Mouse (Mus musculus): Measurements from ENCODE around the gene Gm20388. TPM values are rescaled to one million over a fixed set of nuclear protein-coding genes. Genes with fewer than 3 reads are reported as not detected.

Gm20388 gene
- polyA plus RNA-seq, 1 experiment from 2014 or later = 12.4 TPM

- 88% methylated on average over 4 of the region's 4 CpGs for WGBS
- Histone ChIP-seq H3K9ac (ENCODE audit: low read depth, low read length) (no peak overlapping the region), H3K36me3 (ENCODE audit: control insufficient read depth, insufficient read depth, low read length) (no peaks in the 10 kb centered on the region), H3K9me3 (ENCODE audit: control insufficient read depth, low read length) (no peaks in the 10 kb centered on the region), H3K4me2 (ENCODE audit: low read length) (no peak overlapping the region), H3K27me3 (replicated peaks; ENCODE audit: control insufficient read depth, insufficient read depth, low read length) (peaks cover 2% of the 10 kb centered on the region; the same call in 1 of the 2 replicates), H3K4me3 (ENCODE audit: low read length) (no peak overlapping the region), H3K4me1 (ENCODE audit: control insufficient read depth, insufficient read depth, low read depth, low read length) (peaks cover 17% of the 10 kb centered on the region), H3K27ac (ENCODE audit: low read depth, low read length) (no peak overlapping the region)
- no peak for ATAC-seq
Observed at GRCm38 (mm10) chr8:123883094-123883493, 3972.5 kb downstream of the Gm20388 start.

GRCm38 (mm10) chr8:123884721-123885565 lies 3974.3 kb downstream of the Gm20388 start:
- peak overlapping the region; percentile 30 for H3K9ac ChIP-seq (ENCODE audit: low read depth, low read length)
- peak overlapping the region; percentile 86 for H3K27ac ChIP-seq (ENCODE audit: low read depth, low read length)
- peaks cover 2% of the 10 kb centered on the region; the same call in 1 of the 2 replicates for H3K27me3 ChIP-seq (replicated peaks; ENCODE audit: control insufficient read depth, insufficient read depth, low read length)
- 9% methylated on average over 13 of the region's 14 CpGs for WGBS
- H3K4me2 ChIP-seq (ENCODE audit: low read length) = peak overlapping the region; percentile 32
- H3K36me3 ChIP-seq (ENCODE audit: control insufficient read depth, insufficient read depth, low read length) = no peaks in the 10 kb centered on the region
- H3K4me3 ChIP-seq (ENCODE audit: low read length) = no peak overlapping the region
- peak; percentile 91 for ATAC-seq
- peaks cover 17% of the 10 kb centered on the region for H3K4me1 ChIP-seq (ENCODE audit: control insufficient read depth, insufficient read depth, low read depth, low read length)
- H3K9me3 ChIP-seq (ENCODE audit: control insufficient read depth, low read length) = no peaks in the 10 kb centered on the region

- H3K4me3 ChIP-seq (ENCODE audit: low read length) = no peak overlapping the region
- H3K4me2 ChIP-seq (ENCODE audit: low read length) = no peak overlapping the region
- H3K36me3 ChIP-seq (ENCODE audit: control insufficient read depth, insufficient read depth, low read length) = no peaks in the 10 kb centered on the region
- H3K9me3 ChIP-seq (ENCODE audit: control insufficient read depth, low read length) = no peaks in the 10 kb centered on the region
- H3K27me3 ChIP-seq (replicated peaks; ENCODE audit: control insufficient read depth, insufficient read depth, low read length) = peaks cover 5% of the 10 kb centered on the region; the same call in 1 of the 2 replicates
- no peak for ATAC-seq
- H3K9ac ChIP-seq (ENCODE audit: low read depth, low read length) = no peak overlapping the region
- peaks cover 17% of the 10 kb centered on the region for H3K4me1 ChIP-seq (ENCODE audit: control insufficient read depth, insufficient read depth, low read depth, low read length)
- WGBS = 94% methylated on average over 4 of the region's 4 CpGs
- H3K27ac ChIP-seq (ENCODE audit: low read depth, low read length) = no peak overlapping the region
Observed at GRCm38 (mm10) chr8:123887163-123887562, 3976.5 kb downstream of the Gm20388 start.

- peaks cover 5% of the 10 kb centered on the region; the same call in 1 of the 2 replicates for H3K27me3 ChIP-seq (replicated peaks; ENCODE audit: control insufficient read depth, insufficient read depth, low read length)
- H3K36me3 ChIP-seq (ENCODE audit: control insufficient read depth, insufficient read depth, low read length) = no peaks in the 10 kb centered on the region
- H3K4me3 ChIP-seq (ENCODE audit: low read length) = no peak overlapping the region
- no peak overlapping the region for H3K27ac ChIP-seq (ENCODE audit: low read depth, low read length)
- no peak overlapping the region for H3K9ac ChIP-seq (ENCODE audit: low read depth, low read length)
- no peak for ATAC-seq
- no peaks in the 10 kb centered on the region for H3K9me3 ChIP-seq (ENCODE audit: control insufficient read depth, low read length)
- H3K4me2 ChIP-seq (ENCODE audit: low read length) = no peak overlapping the region
- WGBS = 83% methylated on average over 2 of the region's 2 CpGs
- peaks cover 23% of the 10 kb centered on the region for H3K4me1 ChIP-seq (ENCODE audit: control insufficient read depth, insufficient read depth, low read depth, low read length)
Observed at GRCm38 (mm10) chr8:123887956-123888355, 3977.3 kb downstream of the Gm20388 start.

GRCm38 (mm10) chr8:123889797-123890196 lies 3979.2 kb downstream of the Gm20388 start:
- no peak for ATAC-seq
- H3K27me3 ChIP-seq (replicated peaks; ENCODE audit: control insufficient read depth, insufficient read depth, low read length) = peaks cover 20% of the 10 kb centered on the region
- no peaks in the 10 kb centered on the region for H3K9me3 ChIP-seq (ENCODE audit: control insufficient read depth, low read length)
- no peak overlapping the region for H3K4me2 ChIP-seq (ENCODE audit: low read length)
- peaks cover 12% of the 10 kb centered on the region for H3K4me1 ChIP-seq (ENCODE audit: control insufficient read depth, insufficient read depth, low read depth, low read length)
- H3K27ac ChIP-seq (ENCODE audit: low read depth, low read length) = no peak overlapping the region
- H3K9ac ChIP-seq (ENCODE audit: low read depth, low read length) = no peak overlapping the region
- WGBS = 61% methylated on average over 4 of the region's 4 CpGs
- no peaks in the 10 kb centered on the region for H3K36me3 ChIP-seq (ENCODE audit: control insufficient read depth, insufficient read depth, low read length)
- H3K4me3 ChIP-seq (ENCODE audit: low read length) = no peak overlapping the region

- Histone ChIP-seq H3K36me3 (ENCODE audit: control insufficient read depth, insufficient read depth, low read length) (no peaks in the 10 kb centered on the region), H3K9ac (ENCODE audit: low read depth, low read length) (peak overlapping the region; percentile 72), H3K4me3 (ENCODE audit: low read length) (peak overlapping the region; percentile 51), H3K27ac (ENCODE audit: low read depth, low read length) (peak overlapping the region; percentile 84), H3K9me3 (ENCODE audit: control insufficient read depth, low read length) (no peaks in the 10 kb centered on the region), H3K4me1 (ENCODE audit: control insufficient read depth, insufficient read depth, low read depth, low read length) (peaks cover 6% of the 10 kb centered on the region), H3K27me3 (replicated peaks; ENCODE audit: control insufficient read depth, insufficient read depth, low read length) (peaks cover 22% of the 10 kb centered on the region), H3K4me2 (ENCODE audit: low read length) (peak overlapping the region; percentile 81)
- ATAC-seq = no peak
- 0% methylated on average over 11 of the region's 11 CpGs for WGBS
Observed at GRCm38 (mm10) chr8:123891271-123891670, 3980.6 kb downstream of the Gm20388 start.

- peak overlapping the region; percentile 81 for H3K4me2 ChIP-seq (ENCODE audit: low read length)
Observed at GRCm38 (mm10) chr8:123891883-123892585, 3981.4 kb downstream of the Gm20388 start.

GRCm38 (mm10) chr8:123892586-123893155 lies 3982.0 kb downstream of the Gm20388 start:
- Histone ChIP-seq H3K4me2 (ENCODE audit: low read length) (peak overlapping the region; percentile 81), H3K36me3 (ENCODE audit: control insufficient read depth, insufficient read depth, low read length) (no peaks in the 10 kb centered on the region), H3K27ac (ENCODE audit: low read depth, low read length) (peak overlapping the region; percentile 74), H3K9ac (ENCODE audit: low read depth, low read length) (peak overlapping the region; percentile 72), H3K27me3 (replicated peaks; ENCODE audit: control insufficient read depth, insufficient read depth, low read length) (peaks cover 20% of the 10 kb centered on the region), H3K9me3 (ENCODE audit: control insufficient read depth, low read length) (no peaks in the 10 kb centered on the region), H3K4me3 (ENCODE audit: low read length) (peak overlapping the region; percentile 51), H3K4me1 (ENCODE audit: control insufficient read depth, insufficient read depth, low read depth, low read length) (peaks cover 6% of the 10 kb centered on the region)
- 9% methylated on average over 30 of the region's 30 CpGs for WGBS
- ATAC-seq = peak; percentile 52

More at GRCm38 (mm10) chr8:123891883-123892585, 3981.4 kb downstream of the Gm20388 start:
- H3K27me3 ChIP-seq (replicated peaks; ENCODE audit: control insufficient read depth, insufficient read depth, low read length) = peaks cover 20% of the 10 kb centered on the region
- peak overlapping the region; percentile 51 for H3K4me3 ChIP-seq (ENCODE audit: low read length)
- H3K36me3 ChIP-seq (ENCODE audit: control insufficient read depth, insufficient read depth, low read length) = no peaks in the 10 kb centered on the region
- WGBS = 1% methylated on average over 46 of the region's 49 CpGs
- no peaks in the 10 kb centered on the region for H3K9me3 ChIP-seq (ENCODE audit: control insufficient read depth, low read length)
- H3K4me1 ChIP-seq (ENCODE audit: control insufficient read depth, insufficient read depth, low read depth, low read length) = peaks cover 6% of the 10 kb centered on the region
- H3K27ac ChIP-seq (ENCODE audit: low read depth, low read length) = peak overlapping the region; percentile 84
- H3K9ac ChIP-seq (ENCODE audit: low read depth, low read length) = peak overlapping the region; percentile 72
- ATAC-seq = peak; percentile 92

GRCm38 (mm10) chr8:123893413-123893812 lies 3982.8 kb downstream of the Gm20388 start:
- no peak for ATAC-seq
- peaks cover 20% of the 10 kb centered on the region for H3K27me3 ChIP-seq (replicated peaks; ENCODE audit: control insufficient read depth, insufficient read depth, low read length)
- no peaks in the 10 kb centered on the region for H3K36me3 ChIP-seq (ENCODE audit: control insufficient read depth, insufficient read depth, low read length)
- no peak overlapping the region for H3K27ac ChIP-seq (ENCODE audit: low read depth, low read length)
- H3K9ac ChIP-seq (ENCODE audit: low read depth, low read length) = no peak overlapping the region
- H3K4me3 ChIP-seq (ENCODE audit: low read length) = no peak overlapping the region
- no peaks in the 10 kb centered on the region for H3K9me3 ChIP-seq (ENCODE audit: control insufficient read depth, low read length)
- no peak overlapping the region for H3K4me2 ChIP-seq (ENCODE audit: low read length)
- 85% methylated on average over 11 of the region's 11 CpGs for WGBS
- peaks cover 6% of the 10 kb centered on the region for H3K4me1 ChIP-seq (ENCODE audit: control insufficient read depth, insufficient read depth, low read depth, low read length)
